Mouse (Mus musculus) CH12.LX (cell line): Measurements from ENCODE around the gene Gm45837. TPM values are rescaled to one million over a fixed set of nuclear protein-coding genes. Genes with fewer than 3 reads are reported as not detected.

Source experiments
- DNase-seq: peaks from one replicate; pipeline ENCODE4 v3.0.0-alpha.2; 2013; ENCODE audit errors: extremely low read depth
- H3K27ac ChIP-seq: 2 replicates; pipeline ENCODE4 v1.5.1; 2012; ENCODE audit warnings: low read depth, mild to moderate bottlenecking, control low read depth, moderate library complexity; ENCODE audit not compliant: insufficient read depth
- H3K27me3 ChIP-seq: replicated peaks from 2 replicates; pipeline ENCODE3; 2012; ENCODE audit warnings: inconsistent platforms
- H3K36me3 ChIP-seq, 2 experiments: replicated peaks in 1 of 2; 2 replicates each; pipeline versions ENCODE3 to v1.6.1; 2012; ENCODE audit warnings: inconsistent platforms in 1 of 2, low read length in 1 of 2, mild to moderate bottlenecking in 1 of 2, mixed read lengths in 1 of 2, moderate library complexity in 1 of 2; ENCODE audit not compliant: control insufficient read depth in 1 of 2, insufficient read depth in 1 of 2
- H3K4me1 ChIP-seq, 2 experiments: 2 replicates each; pipeline ENCODE4 v1.6.1; 2012; ENCODE audit warnings: inconsistent platforms in 1 of 2, moderate library complexity in 1 of 2; ENCODE audit not compliant: insufficient read depth in 2 of 2, control insufficient read depth in 1 of 2
- H3K4me2 ChIP-seq: 2 replicates; pipeline ENCODE4 v1.6.1; 2012; ENCODE audit warnings: low read depth, mild to moderate bottlenecking, control low read depth; ENCODE audit not compliant: poor library complexity, insufficient read depth, severe bottlenecking
- H3K4me3 ChIP-seq, 3 experiments: fragments of 150-350 bp in 1 of 3; sonication (generic) in 1 of 3; replicated peaks in 1 of 3; 2 replicates each; pipeline versions ENCODE3 to v1.5.1; 2011 to 2012; ENCODE audit warnings: low read depth in 2 of 3, low read length in 2 of 3, mild to moderate bottlenecking in 2 of 3, moderate library complexity in 2 of 3, control low read depth in 1 of 3, improper control_type of control experiment in 1 of 3, inconsistent platforms in 1 of 3, mixed read lengths in 1 of 3; ENCODE audit not compliant: poor library complexity in 1 of 3
- H3K79me2 ChIP-seq: replicated peaks from 2 replicates; pipeline ENCODE4 v1.6.1; 2012; ENCODE audit warnings: mild to moderate bottlenecking, moderate library complexity; ENCODE audit not compliant: control insufficient read depth, poor library complexity, insufficient read depth, severe bottlenecking; ENCODE audit errors: extremely low read depth
- H3K9ac ChIP-seq: 2 replicates; pipeline ENCODE4 v1.6.1; 2012; ENCODE audit warnings: low read depth, mild to moderate bottlenecking, control low read depth, moderate library complexity; ENCODE audit not compliant: insufficient read depth
- H3K9me3 ChIP-seq: replicated peaks from 2 replicates; pipeline ENCODE3; 2012; ENCODE audit warnings: low read length, inconsistent platforms, mixed read lengths
- BHLHE40 ChIP-seq: IDR thresholded peaks from 2 replicates; pipeline ENCODE4 v1.6.1; 2011; ENCODE audit warnings: mild to moderate bottlenecking, low read depth, low read length, improper control_type of control experiment
- CHD1 ChIP-seq: IDR thresholded peaks from 2 replicates; pipeline ENCODE4 v1.6.1; 2012; ENCODE audit warnings: low read depth, low read length, improper control_type of control experiment, inconsistent platforms
- CTCF ChIP-seq, 2 experiments: IDR thresholded peaks in 1 of 2; conservative IDR thresholded peaks in 1 of 2; 2 replicates each; pipeline ENCODE4 v1.5.1; 2011 to 2012; ENCODE audit warnings: low read depth in 2 of 2, low read length in 2 of 2, improper control_type of control experiment in 1 of 2, inconsistent platforms in 1 of 2, mild to moderate bottlenecking in 1 of 2, moderate library complexity in 1 of 2
- E2F4 ChIP-seq: IDR thresholded peaks from 2 replicates; pipeline ENCODE4 v1.6.1; 2011; ENCODE audit warnings: low read depth, low read length, improper control_type of control experiment; ENCODE audit not compliant: insufficient replicate concordance
- ELF1 ChIP-seq: IDR thresholded peaks from 2 replicates; pipeline ENCODE4 v1.6.1; 2014; ENCODE audit warnings: low read depth, mild to moderate bottlenecking, inconsistent platforms, low read length, improper control_type of control experiment
- EP300 ChIP-seq: IDR thresholded peaks from 2 replicates; pipeline ENCODE4 v1.6.1; 2011; ENCODE audit warnings: low read length, improper control_type of control experiment
- ETS1 ChIP-seq: conservative IDR thresholded peaks from 2 replicates; pipeline ENCODE4 v1.6.1; 2012; ENCODE audit warnings: low read depth, mild to moderate bottlenecking, inconsistent platforms, low read length, improper control_type of control experiment, moderate library complexity
- GABPA ChIP-seq: IDR thresholded peaks from 2 replicates; pipeline ENCODE4 v1.6.1; 2012; ENCODE audit warnings: low read depth, low read length, improper control_type of control experiment, inconsistent platforms; ENCODE audit not compliant: insufficient replicate concordance
- HCFC1 ChIP-seq: IDR thresholded peaks from 2 replicates; pipeline ENCODE4 v1.6.1; 2012; ENCODE audit warnings: low read depth, mild to moderate bottlenecking, inconsistent platforms, low read length, improper control_type of control experiment
- IRF4 ChIP-seq: IDR thresholded peaks from 2 replicates; pipeline ENCODE4 v1.6.1; 2014; ENCODE audit warnings: low read depth, mild to moderate bottlenecking, inconsistent platforms, low read length, improper control_type of control experiment
- KAT2A ChIP-seq: IDR thresholded peaks from 2 replicates; pipeline ENCODE4 v1.6.1; 2012; ENCODE audit warnings: low read length, improper control_type of control experiment, inconsistent platforms; ENCODE audit not compliant: insufficient replicate concordance
- MAX ChIP-seq: IDR thresholded peaks from 2 replicates; pipeline ENCODE4 v1.6.1; 2011; ENCODE audit warnings: low read length, improper control_type of control experiment
- MEF2A ChIP-seq: IDR thresholded peaks from 2 replicates; pipeline ENCODE4 v1.6.1; 2014; ENCODE audit warnings: low read depth, mild to moderate bottlenecking, inconsistent platforms, low read length, improper control_type of control experiment, borderline replicate concordance
- MYC ChIP-seq: IDR thresholded peaks from 2 replicates; pipeline ENCODE4 v1.6.1; 2011; ENCODE audit warnings: low read depth, mild to moderate bottlenecking, improper control_type of control experiment, low read length
- NRF1 ChIP-seq: IDR thresholded peaks from 2 replicates; pipeline ENCODE4 v1.6.1; 2014; ENCODE audit warnings: low read depth, mild to moderate bottlenecking, inconsistent platforms, low read length, improper control_type of control experiment, moderate library complexity
- PAX5 ChIP-seq: IDR thresholded peaks from 2 replicates; pipeline ENCODE4 v1.6.1; 2012; ENCODE audit warnings: low read length, inconsistent platforms, mixed read lengths
- POLR2A ChIP-seq: IDR thresholded peaks from 2 replicates; pipeline ENCODE4 v1.6.1; 2011; ENCODE audit warnings: low read depth, mild to moderate bottlenecking, improper control_type of control experiment, low read length
- POLR2AphosphoS2 ChIP-seq: IDR thresholded peaks from 2 replicates; pipeline ENCODE4 v1.6.1; 2011; ENCODE audit warnings: low read depth, low read length, improper control_type of control experiment
- RAD21 ChIP-seq: IDR thresholded peaks from 2 replicates; pipeline ENCODE4 v1.6.1; 2011; ENCODE audit warnings: low read depth, mild to moderate bottlenecking, low read length, improper control_type of control experiment, moderate library complexity
- SIN3A ChIP-seq: IDR thresholded peaks from 2 replicates; pipeline ENCODE4 v1.6.1; 2012; ENCODE audit warnings: low read length, improper control_type of control experiment, inconsistent platforms
- SMC3 ChIP-seq: IDR thresholded peaks from 2 replicates; pipeline ENCODE4 v1.6.1; 2011; ENCODE audit warnings: low read depth, low read length, improper control_type of control experiment
- UBTF ChIP-seq: IDR thresholded peaks from 2 replicates; pipeline ENCODE4 v1.6.1; 2012; ENCODE audit warnings: low read depth, mild to moderate bottlenecking, inconsistent platforms, low read length, improper control_type of control experiment, moderate library complexity
- USF1 ChIP-seq: IDR thresholded peaks from 2 replicates; pipeline ENCODE4 v1.6.1; 2014; ENCODE audit warnings: low read depth, mild to moderate bottlenecking, inconsistent platforms, low read length, improper control_type of control experiment
- USF2 ChIP-seq: conservative IDR thresholded peaks from 2 replicates; pipeline ENCODE4 v1.6.1; 2011; ENCODE audit warnings: low read depth, low read length, improper control_type of control experiment
- ZC3H11A ChIP-seq: IDR thresholded peaks from 2 replicates; pipeline ENCODE4 v1.6.1; 2012; ENCODE audit warnings: low read depth, mild to moderate bottlenecking, inconsistent platforms, low read length, improper control_type of control experiment
- ZKSCAN1 ChIP-seq: IDR thresholded peaks from 2 replicates; pipeline ENCODE4 v1.6.1; 2012; ENCODE audit warnings: low read depth, inconsistent platforms, low read length, improper control_type of control experiment, borderline replicate concordance
- ZMIZ1 ChIP-seq: IDR thresholded peaks from 2 replicates; pipeline ENCODE4 v1.6.1; 2012; ENCODE audit warnings: low read depth, mild to moderate bottlenecking, inconsistent platforms, low read length, improper control_type of control experiment
- ZNF384 ChIP-seq: IDR thresholded peaks from 2 replicates; pipeline ENCODE4 v1.6.1; 2012; ENCODE audit warnings: low read depth, low read length, improper control_type of control experiment, inconsistent platforms
- dilution Hi-C: fragments of 300-500 bp; cut with MboI; formaldehyde crosslinking; loops from 2 replicates; pipeline ENCODE4 v1.14.3; 2020; ENCODE audit warnings: low sequenced_read_pairs; ENCODE audit not compliant: extremely low pct_unique_long_range_greater_than_20kb, extremely low pct_ligation_motif_present
- in situ Hi-C: fragments of 300-500 bp; cut with MboI; formaldehyde crosslinking; loops from 3 replicates; pipeline ENCODE4 v1.14.3; 2019; ENCODE audit warnings: low sequenced_read_pairs, low pct_ligation_motif_present, low pct_unique_long_range_greater_than_20kb, mixed read lengths
- polyA plus RNA-seq: library from polyadenylated mRNA; unstranded; fragments of >175 nt; gene quantifications from 2 replicates; pipeline ENCODE4 v1.2.1, GENCODE M21; 2012; ENCODE audit warnings: low read depth; ENCODE audit not compliant: insufficient read length
- total RNA-seq, 2 experiments: library from RNA; depleted of rRNA; stranded (reverse); fragments of 300-350 nt in 1 of 2; fragments of >200 nt in 1 of 2; gene quantifications; 2 replicates each; pipeline ENCODE4 v1.2.3; 2012 to 2014

The Gm45837 gene
- total and polyA plus RNA-seq, 3 experiments = 0.04 to 0.84 TPM; not detected in 1

DNA sequence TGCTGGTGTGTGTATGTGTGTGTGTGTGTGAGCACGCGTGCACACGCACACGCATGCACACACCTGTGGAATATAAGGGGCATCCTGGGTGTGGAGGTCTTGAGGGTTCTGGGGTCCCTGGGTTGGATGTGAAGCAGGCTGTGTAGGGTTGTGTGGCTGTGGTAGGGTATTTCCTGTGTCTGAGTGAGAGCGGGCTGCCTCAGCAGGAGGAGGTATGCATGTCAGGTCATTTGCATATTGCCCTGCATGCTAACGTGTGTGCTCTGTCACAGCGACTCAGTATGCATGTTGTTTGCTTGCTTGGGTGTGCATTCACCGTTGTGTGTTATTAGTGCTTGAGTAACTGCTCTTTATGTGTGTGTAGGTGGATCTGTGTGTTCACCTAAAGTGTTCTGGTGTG is 12.0 kb downstream of the Gm45837 start:
- DNase-seq = no peak
- no peak overlapping the region for H3K9ac ChIP-seq
- peaks cover 5 to 11% of the 10 kb centered on the region in 2 experiments for H3K4me1 ChIP-seq
- TF ChIP-seq POLR2A (no peak), USF1 (no peak), HCFC1 (no peak), MAX (no peak), CHD1 (no peak), KAT2A (no peak), USF2 (no peak), ETS1 (no peak), NRF1 (no peak), MYC (no peak), ZC3H11A (no peak), E2F4 (no peak), CTCF (conservative IDR thresholded peaks at IDR 0.05 in 1 of 2, IDR thresholded peaks at IDR 0.05 in 1 of 2; ENCODE audit: low read depth in 2 of 2, low read length in 2 of 2) (no peak), PAX5 (no peak), GABPA (no peak), RAD21 (no peak), UBTF (no peak), ELF1 (no peak), ZNF384 (no peak), ZKSCAN1 (no peak)
- H3K79me2 ChIP-seq = no peaks in the 10 kb centered on the region
- no peaks in the 10 kb centered on the region for H3K9me3 ChIP-seq
- H3K27ac ChIP-seq = no peak overlapping the region
- in situ Hi-C loops (loop anchor here (25.0 kb wide), 1 partner anchor 90 kb away; no protein-coding TSS in a partner anchor), dilution Hi-C loops (no loop called here)
- H3K27me3 ChIP-seq = peaks cover 32% of the 10 kb centered on the region
- H3K4me2 ChIP-seq = no peak overlapping the region
- no peak overlapping the region for H3K4me3 ChIP-seq
- H3K36me3 ChIP-seq = peaks cover 0 to under 1% of the 10 kb centered on the region in 2 experiments

DNA sequence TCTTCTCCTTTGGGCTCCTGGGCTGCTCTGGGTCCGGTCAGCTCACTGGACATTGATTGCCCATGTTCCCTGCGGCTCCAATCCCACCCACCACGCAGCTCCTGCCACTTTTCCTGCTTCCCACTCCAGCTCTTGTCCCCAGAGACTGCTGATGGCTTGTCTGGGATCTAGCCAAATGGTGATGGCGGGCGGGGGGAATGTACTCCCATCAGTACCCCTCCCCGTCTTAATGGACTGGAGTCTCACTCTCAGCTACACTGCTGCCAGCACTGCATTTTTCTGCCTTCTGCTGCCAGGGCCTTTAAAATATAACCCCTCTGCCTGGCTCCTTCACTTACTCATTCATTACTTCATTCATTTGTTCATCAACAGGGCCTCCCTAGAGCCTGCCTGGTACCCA is 13.3 kb downstream of the Gm45837 start:
- Histone ChIP-seq H3K27me3 (peaks cover 39% of the 10 kb centered on the region), H3K4me3 (no peak overlapping the region), H3K4me2 (no peak overlapping the region), H3K4me1 (peaks cover 5 to 11% of the 10 kb centered on the region in 2 experiments), H3K9me3 (no peaks in the 10 kb centered on the region), H3K79me2 (no peaks in the 10 kb centered on the region)
- in situ Hi-C loops = loop anchor here (25.0 kb wide), 1 partner anchor 88 kb away; no protein-coding TSS in a partner anchor
- dilution Hi-C loops = no loop called here
- TF ChIP-seq BHLHE40 = no peak
- no peak for TF ChIP-seq IRF4
- TF ChIP-seq ZC3H11A = no peak
- TF ChIP-seq RAD21 = no peak
- TF ChIP-seq UBTF = no peak
- no peak for TF ChIP-seq POLR2A
- TF ChIP-seq POLR2AphosphoS2 = no peak
- no peak for TF ChIP-seq CTCF (conservative IDR thresholded peaks at IDR 0.05 in 1 of 2, IDR thresholded peaks at IDR 0.05 in 1 of 2; ENCODE audit: low read depth in 2 of 2, low read length in 2 of 2)
- no peak for TF ChIP-seq HCFC1
- TF ChIP-seq SMC3 = no peak
- TF ChIP-seq ZNF384 = no peak
- TF ChIP-seq USF1 = no peak
- TF ChIP-seq USF2 = no peak
- no peak for TF ChIP-seq ZMIZ1
- TF ChIP-seq EP300 = no peak
- no peak for TF ChIP-seq MEF2A
- TF ChIP-seq SIN3A = no peak
- TF ChIP-seq, all 38 proteins: peak for 0
- DNase-seq = no peak
- Histone ChIP-seq H3K27ac (no peak overlapping the region), H3K9ac (no peak overlapping the region), H3K36me3 (no peaks in the 10 kb centered on the region)
